In genomic region chr5:145102706-145103105, GRCm38 (mm10) we compare ENCODE assay signal across 1 mouse cellular context.
TF ChIP-seq lines count a peak whose summit lies in the region.

No protein-coding gene starts in this region.

TF ChIP-seq in MEL, 35 proteins besides CTCF, POLR2A, EP300 and RAD21:
- TF ChIP-seq NELFE (IDR thresholded peaks at IDR 0.05; ENCODE audit: low read depth, low read length) = no peak
- TF ChIP-seq GABPA (IDR thresholded peaks at IDR 0.05; ENCODE audit: low read depth, low read length) = no peak
- 0 out of 2 replicates have a peak, but pooled peaks have one; percentile 8 for TF ChIP-seq BHLHE40 (IDR thresholded peaks at IDR 0.05; ENCODE audit: borderline replicate concordance, low read depth, low read length)
- peak; percentile 66 for TF ChIP-seq TBP (IDR thresholded peaks at IDR 0.05; ENCODE audit: low read depth, low read length)
- TF ChIP-seq UBTF (IDR thresholded peaks at IDR 0.05; ENCODE audit: borderline replicate concordance, insufficient read depth, low read depth, low read length) = no peak
- peak; percentile 80 for TF ChIP-seq ETS1 (IDR thresholded peaks at IDR 0.05; ENCODE audit: low read depth, low read length)
- no peak for TF ChIP-seq E2F4 (IDR thresholded peaks at IDR 0.05; ENCODE audit: borderline replicate concordance, low read depth, low read length)
- TF ChIP-seq USF1 (IDR thresholded peaks at IDR 0.05; ENCODE audit: low read depth, low read length) = no peak
- TF ChIP-seq TCF12 (IDR thresholded peaks at IDR 0.05; ENCODE audit: low read depth, low read length) = no peak
- peak; percentile 65 for TF ChIP-seq GATA1 (IDR thresholded peaks at IDR 0.05; ENCODE audit: low read depth, low read length)
- TF ChIP-seq MAZ (IDR thresholded peaks at IDR 0.05; ENCODE audit: low read depth, low read length) = no peak
- no peak for TF ChIP-seq USF2 (IDR thresholded peaks at IDR 0.05; ENCODE audit: borderline replicate concordance in 1 of 2, insufficient read depth in 1 of 2, low read depth in 1 of 2, low read length in 2 of 2)
- TF ChIP-seq POLR2AphosphoS5 (IDR thresholded peaks at IDR 0.05; ENCODE audit: borderline replicate concordance, low read depth, low read length) = no peak
- no peak for TF ChIP-seq HCFC1 (IDR thresholded peaks at IDR 0.05; ENCODE audit: low read depth, low read length)
- TF ChIP-seq JUND (IDR thresholded peaks at IDR 0.05; ENCODE audit: low read depth, low read length) = peak; percentile 93
- TF ChIP-seq RCOR1 (IDR thresholded peaks at IDR 0.05; ENCODE audit: low read depth, low read length) = 0 out of 2 replicates have a peak, but pooled peaks have one; percentile 38
- no peak for TF ChIP-seq MYC (IDR thresholded peaks at IDR 0.05; ENCODE audit: low read depth, low read length)
- 0 out of 2 replicates have a peak, but pooled peaks have one; percentile 20 for TF ChIP-seq MAX (IDR thresholded peaks at IDR 0.05; ENCODE audit: low read length)
- TF ChIP-seq ZC3H11A (IDR thresholded peaks at IDR 0.05; ENCODE audit: low read depth, low read length) = no peak
- TF ChIP-seq MXI1 (IDR thresholded peaks at IDR 0.05; ENCODE audit: low read depth, low read length) = 0 out of 2 replicates have a peak, but pooled peaks have one; percentile 27
- no peak for TF ChIP-seq ZKSCAN1 (IDR thresholded peaks at IDR 0.05; ENCODE audit: low read depth, low read length)
- TF ChIP-seq NRF1 (IDR thresholded peaks at IDR 0.05; ENCODE audit: insufficient read depth, low read depth, low read length, poor library complexity, severe bottlenecking) = no peak
- peak; percentile 19; the same call in 1 of the 2 replicates for TF ChIP-seq TAL1 (IDR thresholded peaks at IDR 0.05; ENCODE audit: low read length)
